Mouse (Mus musculus) cerebellum, adult 9-10 months (tissue): ENCODE measurements at regions not wholly inside any gene's neighbourhood (a gene's known extent, or its start where the extent isn't known, plus 50 kb on each side); places are given as distances from the start of the nearest gene placed in this dataset.

Experiments
- DNase-seq: peaks from one replicate; pipeline ENCODE4 v3.0.0; 2022

- no peak for DNase-seq
Observed at GRCm38 (mm10) chr8:101697948-101698347, 1087.5 kb downstream of the Cdh11 start.

- DNase-seq = no peak
Observed at GRCm38 (mm10) chr8:101690901-101691300, 1094.5 kb downstream of the Cdh11 start.

- no peak for DNase-seq
Observed at GRCm38 (mm10) chr8:101668921-101669320, 1116.5 kb downstream of the Cdh11 start.

- no peak for DNase-seq
Observed at GRCm38 (mm10) chr8:101662874-101663273, 1122.6 kb downstream of the Cdh11 start.

GRCm38 (mm10) chr8:101655292-101655691 is 1130.2 kb downstream of the Cdh11 start:
- DNase-seq = no peak

GRCm38 (mm10) chr8:101628816-101629215 is 1156.6 kb downstream of the Cdh11 start:
- DNase-seq = no peak

GRCm38 (mm10) chr8:101621941-101622340 is 1163.5 kb downstream of the Cdh11 start:
- no peak for DNase-seq

GRCm38 (mm10) chr8:101591115-101591514 is 1194.3 kb downstream of the Cdh11 start:
- no peak for DNase-seq

- DNase-seq = no peak
Observed at GRCm38 (mm10) chr8:101590639-101591038, 1194.8 kb downstream of the Cdh11 start.

- peak; percentile 6 for DNase-seq
Observed at GRCm38 (mm10) chr8:101564447-101564846, 1221.0 kb downstream of the Cdh11 start.

- DNase-seq = no peak
Observed at GRCm38 (mm10) chr8:101522758-101523157, 1262.7 kb downstream of the Cdh11 start.

GRCm38 (mm10) chr8:101478554-101479314 is 1306.7 kb downstream of the Cdh11 start:
- DNase-seq = no peak

- no peak for DNase-seq
Observed at GRCm38 (mm10) chr8:101466363-101466762, 1319.1 kb downstream of the Cdh11 start.

GRCm38 (mm10) chr8:101462515-101462914 is 1322.9 kb downstream of the Cdh11 start:
- DNase-seq = peak; percentile 76

GRCm38 (mm10) chr8:101444730-101445129 is 1340.7 kb downstream of the Cdh11 start:
- DNase-seq = no peak

GRCm38 (mm10) chr8:101442563-101442962 is 1342.9 kb downstream of the Cdh11 start:
- DNase-seq = no peak

GRCm38 (mm10) chr8:101435691-101436090 is 1349.8 kb downstream of the Cdh11 start:
- DNase-seq = no peak
